Mouse (Mus musculus) large intestine, adult 2 months (tissue): Measurements from ENCODE around the gene Iah1. TPM values are rescaled to one million over a fixed set of nuclear protein-coding genes. Genes with fewer than 3 reads are reported as not detected.
A peak's percentile ranks its signal among the peaks of the same experiment; 100 is the strongest.

Experiments used
- DNase-seq: peaks from one replicate; pipeline ENCODE4 v3.0.0-alpha.2; 2012; ENCODE audit warnings: low read depth, low spot score
- WGBS: fragments of 180-500 bp; shearing (Covaris S2); methylation state at CpG from one replicate; pipeline ENCODE4 v1.1.7; 2018; 5-methylcytosine and 5-hydroxymethylcytosine counted together
- polyA plus RNA-seq: library from polyadenylated mRNA; depleted of rRNA; stranded (reverse); fragments of >200 nt; gene quantifications from 2 replicates; pipeline ENCODE4 v1.2.3, GENCODE M21; 2012; rRNA removed

Gene Iah1
- polyA plus RNA-seq, 1 experiment, result 64.1 TPM

DNA sequence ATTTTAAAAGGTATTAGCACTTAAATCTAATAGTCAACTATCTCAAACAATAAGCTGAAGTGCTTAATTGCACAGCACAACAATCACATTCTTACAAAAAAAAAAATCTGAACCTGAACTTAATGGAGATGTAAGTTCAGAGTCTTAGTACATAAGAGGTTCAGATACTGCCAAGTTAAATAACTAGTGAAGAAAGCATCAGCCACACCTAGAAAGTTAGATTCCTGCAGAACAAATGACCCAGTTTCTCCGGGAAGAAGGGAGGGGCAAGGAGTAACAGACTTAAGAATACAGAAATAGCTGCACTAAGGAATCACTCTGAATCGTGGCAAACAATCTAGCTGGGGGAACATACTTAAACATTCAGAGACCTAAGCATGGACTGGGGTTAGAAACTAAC lies 46.5 kb downstream of the Iah1 start:
- DNase-seq, result peak; percentile 31
- 11% methylated on average over 2 of the region's 2 CpGs for WGBS

DNA sequence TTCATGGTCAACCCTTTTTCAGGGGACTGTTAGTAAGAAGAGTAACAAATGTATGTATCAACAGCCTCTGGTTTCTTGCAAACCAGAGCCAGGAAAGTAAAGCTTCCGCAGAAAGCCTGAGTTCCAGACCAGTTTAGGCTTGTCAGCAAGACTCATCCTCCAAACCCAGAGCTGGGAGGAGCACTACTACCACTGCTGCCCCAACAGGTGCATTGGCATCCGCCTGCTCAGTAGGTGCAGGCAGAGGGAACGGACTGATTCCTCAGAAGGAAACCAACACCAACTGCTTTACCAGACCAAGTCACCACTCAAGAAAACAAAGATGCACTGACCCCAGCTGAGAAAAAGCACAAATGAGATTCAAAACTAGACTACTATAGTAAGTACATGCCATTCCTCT lies 47.0 kb downstream of the Iah1 start:
- 51% methylated on average over 3 of the region's 3 CpGs for WGBS
- peak; percentile 10 for DNase-seq

DNA sequence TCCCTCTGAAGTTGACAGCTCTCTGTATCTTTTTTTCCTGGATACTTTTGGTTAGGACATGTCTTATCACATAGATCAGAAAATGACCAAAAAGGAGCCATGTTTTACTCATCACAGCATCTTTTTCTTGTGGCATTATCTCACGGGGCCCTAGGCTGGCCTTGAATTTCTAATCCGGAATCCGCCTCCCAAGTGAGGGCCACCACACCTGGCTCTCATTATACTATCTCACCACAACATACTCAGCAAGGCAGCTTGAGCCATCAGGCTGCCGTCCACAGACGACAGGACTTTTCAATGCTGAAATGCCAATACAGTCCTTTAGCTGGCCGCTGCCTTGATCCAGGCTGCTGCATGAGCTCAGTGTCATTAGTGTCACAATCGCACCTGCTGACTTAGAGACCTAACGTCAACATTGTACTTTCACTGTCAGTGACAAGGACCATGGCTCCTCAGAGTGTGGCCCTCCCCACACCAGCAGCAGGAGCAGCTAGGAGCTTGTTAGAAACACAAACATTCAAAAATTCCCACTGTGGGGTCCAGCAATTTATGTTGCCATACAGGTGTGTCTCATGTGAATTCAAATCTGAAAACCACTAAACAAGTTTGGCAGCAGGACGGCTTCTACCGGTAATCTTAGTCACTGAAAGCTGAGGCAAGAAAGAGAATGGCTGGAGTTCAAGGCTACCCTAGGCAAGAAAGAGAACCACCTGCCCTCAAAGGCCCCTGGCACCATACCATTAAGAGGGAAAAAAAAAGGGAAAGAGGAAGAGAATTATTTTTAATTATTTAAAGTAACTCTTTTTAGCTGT lies 48.6 kb downstream of the Iah1 start:
- 66% methylated on average over 10 of the region's 10 CpGs for WGBS
- no peak for DNase-seq

DNA sequence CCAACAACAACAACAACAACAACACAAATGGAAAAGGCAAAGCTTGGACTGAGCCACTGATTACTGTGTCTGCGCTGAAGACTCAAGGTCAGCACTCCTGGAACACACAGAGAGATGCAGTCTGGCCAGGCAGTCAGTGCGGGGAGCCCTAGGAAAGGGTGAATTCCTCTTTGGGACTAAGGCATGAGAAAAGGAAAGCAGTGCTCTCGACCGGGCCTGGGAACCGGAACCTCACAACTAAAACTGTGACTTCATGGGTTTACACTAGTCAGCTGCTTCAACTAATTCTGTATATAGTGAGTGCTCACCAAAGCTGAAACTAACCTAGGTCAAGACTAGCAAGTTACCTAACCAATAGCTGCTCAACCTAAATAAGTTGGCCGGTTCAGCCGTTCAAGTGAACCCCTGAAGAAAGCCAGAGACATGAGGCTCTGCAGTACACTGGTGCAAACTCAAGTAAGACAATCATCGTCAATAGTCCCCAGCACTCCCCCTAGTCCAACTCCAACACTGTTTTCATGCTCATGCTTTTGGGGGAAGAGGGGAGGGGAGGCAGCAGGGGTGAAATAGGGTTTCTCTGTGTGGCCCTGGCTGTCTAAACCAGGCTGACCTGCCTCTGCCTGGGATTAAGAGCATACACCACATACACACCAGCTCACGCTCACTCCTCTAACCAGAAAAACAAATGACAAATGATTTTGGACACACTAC lies 52.3 kb downstream of the Iah1 start:
- WGBS, result 83% methylated on average over 9 of the region's 9 CpGs
- DNase-seq, result no peak

DNA sequence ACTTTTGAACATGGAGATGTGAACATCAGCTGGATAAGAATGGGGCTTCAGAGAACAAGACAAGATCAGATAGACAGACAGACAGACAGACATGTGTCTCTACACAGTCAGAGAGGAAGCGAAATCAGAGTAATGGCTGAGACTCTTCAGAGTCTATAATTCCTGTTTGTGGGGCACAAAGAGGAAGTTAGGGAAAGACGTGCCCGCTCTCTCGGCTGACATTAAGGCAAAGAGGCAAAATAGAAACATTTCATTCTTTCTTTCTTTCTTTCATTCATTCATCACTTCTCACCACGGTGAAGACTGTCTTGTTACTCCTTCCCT lies 52.9 kb downstream of the Iah1 start:
- WGBS, result 89% methylated on average over 5 of the region's 5 CpGs
- no peak for DNase-seq

DNA sequence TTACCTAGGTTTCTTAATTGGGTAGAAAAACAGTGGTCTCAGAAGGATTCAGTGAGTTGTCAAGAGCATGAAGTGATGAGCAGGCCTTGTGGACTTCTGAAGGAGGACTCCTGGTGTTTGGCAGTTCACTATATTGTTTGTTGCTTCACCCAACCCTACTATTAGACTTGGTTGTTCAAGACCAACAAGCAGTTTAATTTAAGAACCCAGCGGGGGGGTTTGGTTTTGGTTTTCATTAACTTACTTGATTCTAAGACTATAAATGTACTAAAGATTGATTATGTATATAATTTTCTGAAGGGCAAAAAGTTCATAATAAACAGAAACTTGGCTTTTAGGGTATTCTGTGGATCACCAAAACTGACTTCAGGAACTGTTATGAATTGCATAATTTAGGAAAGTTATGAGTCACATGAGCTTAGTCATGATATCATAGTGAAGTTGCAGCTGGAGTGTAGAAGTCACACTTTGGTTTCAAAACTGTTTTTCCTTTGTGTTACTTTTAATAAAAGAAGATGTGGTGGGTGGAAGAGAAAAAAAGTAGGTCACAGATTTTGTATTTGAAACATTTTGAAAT lies 53.9 kb downstream of the Iah1 start:
- 91% methylated on average over 1 of the region's 1 CpGs for WGBS
- no peak for DNase-seq

DNA sequence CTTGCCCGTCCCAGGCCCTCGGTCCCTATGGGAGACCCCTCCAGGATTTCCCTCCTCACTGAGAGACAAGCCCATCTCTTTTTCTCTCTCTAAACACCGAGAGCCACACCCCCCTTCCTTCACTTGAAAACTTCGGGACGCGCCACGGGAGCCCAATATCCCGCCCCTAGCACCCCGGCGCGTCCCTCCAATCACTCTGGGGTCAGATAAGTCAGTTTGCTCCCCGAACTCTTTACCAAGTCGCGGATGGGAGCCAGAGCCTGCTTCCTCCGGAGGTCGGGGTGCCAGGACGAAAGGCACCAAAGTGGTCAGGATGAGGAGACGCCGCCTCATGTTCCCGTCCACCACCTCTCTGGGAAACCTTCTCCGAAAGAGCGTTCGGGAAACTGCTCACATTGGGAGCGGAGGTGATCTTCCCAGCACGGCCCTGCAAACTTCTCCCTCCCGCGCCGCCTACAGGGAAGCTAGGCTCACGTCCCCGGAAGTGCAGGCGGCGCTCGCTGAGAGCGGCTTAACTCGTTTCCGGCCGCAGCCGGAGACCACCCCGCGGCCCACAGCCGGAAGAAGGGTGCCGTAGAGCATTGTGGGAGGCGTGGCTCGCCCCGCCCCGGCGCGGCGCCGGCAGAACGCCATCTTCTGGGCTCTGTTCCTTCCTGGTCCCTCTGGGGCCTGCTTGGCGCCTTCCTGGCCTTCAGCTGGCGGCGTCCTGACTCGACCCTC lies 57.1 kb downstream of the Iah1 start, which contains the start of gene Adam17:
TSS of gene Adam17 (minus strand) at position 533 of the 720 bp plus-strand sequence.
- WGBS, result under 1% methylated on average over 55 of the region's 55 CpGs
- peak; percentile 78 for DNase-seq

Other genes with a start within 250 kb of the Iah1 start
- gene Cpsf3, start 31.0 kb upstream of the Iah1 start, polyA plus RNA-seq, result 22.8 and 27.9 TPM in 2 replicates
- 8.6 and 8.8 TPM in 2 replicates for gene Itgb1bp1, start 30.1 kb upstream of the Iah1 start, polyA plus RNA-seq
- 15.2 and 28.8 TPM in 2 replicates for gene Adam17, start 57.2 kb downstream of the Iah1 start, polyA plus RNA-seq
- 69.8 and 75.7 TPM in 2 replicates for gene Ywhaq, start 101.2 kb downstream of the Iah1 start, polyA plus RNA-seq